Mouse (Mus musculus): ENCODE results near the gene Lclat1.
A peak's percentile ranks its signal among the peaks of the same experiment; 100 is the strongest.
"Not testable (repeated sequence)": the region's sequence is repeated elsewhere in the genome, so short reads cannot be mapped to it uniquely, and the experiment has no call there.

The Lclat1 gene

DNA sequence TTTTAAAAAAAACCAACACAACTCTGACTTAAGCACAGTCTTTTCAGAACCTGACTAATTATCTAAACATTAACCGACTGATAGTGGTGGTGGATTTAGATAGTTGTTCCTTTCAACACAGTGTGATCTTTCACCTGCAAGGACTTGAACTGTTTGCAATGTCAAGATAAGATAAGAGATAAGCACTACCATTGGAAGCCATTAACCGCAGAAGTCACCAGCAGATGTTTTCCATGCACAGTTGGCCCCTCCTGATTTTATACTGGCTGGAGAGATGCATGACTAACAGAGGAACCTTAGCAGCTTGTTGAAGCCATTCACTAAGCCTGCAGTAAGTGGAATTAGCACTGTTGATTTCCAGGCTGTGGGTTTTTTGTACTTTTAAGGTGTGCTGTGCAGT, 34.7 kb downstream of the Lclat1 start:
- DNase-seq = no peak

DNA sequence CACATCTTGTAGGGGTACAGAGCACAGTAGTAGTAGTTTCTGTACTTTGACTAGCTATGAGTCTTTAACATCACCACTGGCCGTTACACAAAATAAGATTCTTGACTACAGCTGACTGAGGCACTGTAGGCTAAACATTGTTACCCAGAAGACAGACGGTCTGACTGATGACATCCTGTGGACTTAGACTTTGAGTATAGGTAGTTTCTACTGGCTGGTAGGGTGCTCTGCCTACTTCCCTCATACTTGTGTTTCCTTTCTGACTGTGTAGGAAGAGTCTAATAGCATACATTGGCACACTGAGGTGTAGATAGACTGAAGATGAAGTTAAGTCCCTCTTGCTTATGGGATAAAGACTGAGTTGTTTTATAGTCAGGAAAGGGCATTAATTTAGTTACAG, 37.6 kb downstream of the Lclat1 start:
- no peak for DNase-seq

DNA sequence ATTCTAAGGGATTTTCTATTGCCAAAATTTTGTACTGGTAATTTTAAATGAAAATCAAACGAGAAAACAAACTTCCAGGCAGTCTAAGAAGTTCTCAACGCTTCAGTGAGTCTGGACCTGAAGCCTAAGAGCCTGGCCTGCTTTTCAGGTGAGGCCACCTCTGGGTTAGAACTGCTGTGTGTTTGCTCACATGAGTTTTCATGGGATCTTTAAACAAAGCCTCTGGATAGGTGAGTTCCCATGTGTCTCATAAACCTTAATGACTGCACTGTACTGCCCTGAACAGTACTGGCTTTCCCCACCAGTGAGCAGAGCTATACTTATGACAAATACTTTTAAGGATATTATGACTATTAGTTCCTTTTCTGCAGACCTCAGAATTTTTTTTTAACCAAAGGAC, 40.8 kb downstream of the Lclat1 start:
- DNase-seq = no peak

DNA sequence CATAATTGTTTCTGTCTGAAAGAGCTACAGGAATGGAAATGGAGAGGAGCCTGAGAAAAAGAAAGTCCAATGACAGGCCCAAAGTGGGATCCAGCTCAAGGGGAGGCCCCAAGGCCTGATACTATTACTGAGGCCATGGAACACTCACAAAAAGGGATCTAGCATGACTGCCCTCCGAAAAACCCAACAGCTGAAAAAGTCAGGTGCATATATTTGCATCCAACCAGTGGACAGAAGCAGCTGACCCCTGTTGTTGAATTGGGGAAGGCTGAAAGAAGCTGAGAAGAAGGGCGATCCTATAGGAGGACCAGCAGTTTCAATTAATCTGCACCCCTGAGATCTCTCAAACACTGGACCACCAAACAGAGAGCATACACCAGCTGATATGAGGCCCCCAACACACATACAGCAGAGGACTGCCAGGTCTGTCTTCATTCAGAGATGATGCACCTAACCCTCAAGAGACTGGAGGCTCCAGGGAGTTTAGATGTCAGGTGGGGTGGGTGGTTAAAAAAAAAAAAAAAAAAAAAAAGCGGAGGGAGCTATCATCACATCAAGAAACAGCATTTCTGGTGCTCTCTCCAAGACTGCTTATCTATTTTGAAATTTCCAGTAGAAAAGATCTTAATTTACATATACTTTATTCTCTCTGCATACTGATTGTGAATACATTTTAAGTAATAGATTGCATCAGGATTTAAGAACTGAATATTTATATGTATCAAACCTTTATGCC, 45.2 kb downstream of the Lclat1 start:
- DNase-seq = not testable (repeated sequence)

DNA sequence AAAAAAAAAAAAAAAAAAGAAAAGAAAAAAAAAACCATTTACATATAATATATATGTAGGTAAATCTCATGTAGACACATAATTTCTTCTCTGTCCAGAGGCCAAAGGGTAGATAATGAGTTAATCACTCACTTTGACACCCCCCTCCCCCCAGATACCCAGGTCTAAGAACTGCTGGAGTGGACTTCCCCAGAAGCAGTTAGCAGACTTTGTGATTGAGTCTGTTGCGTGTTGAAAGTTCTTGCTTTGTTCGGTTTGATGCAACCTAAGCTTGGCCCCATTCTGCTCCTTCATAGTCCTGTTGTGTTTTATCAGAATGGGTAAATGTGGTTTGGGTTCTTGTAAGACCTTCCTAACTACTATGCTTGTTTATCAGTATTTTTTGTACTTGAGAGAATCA, 45.9 kb downstream of the Lclat1 start:
- DNase-seq = no peak

DNA sequence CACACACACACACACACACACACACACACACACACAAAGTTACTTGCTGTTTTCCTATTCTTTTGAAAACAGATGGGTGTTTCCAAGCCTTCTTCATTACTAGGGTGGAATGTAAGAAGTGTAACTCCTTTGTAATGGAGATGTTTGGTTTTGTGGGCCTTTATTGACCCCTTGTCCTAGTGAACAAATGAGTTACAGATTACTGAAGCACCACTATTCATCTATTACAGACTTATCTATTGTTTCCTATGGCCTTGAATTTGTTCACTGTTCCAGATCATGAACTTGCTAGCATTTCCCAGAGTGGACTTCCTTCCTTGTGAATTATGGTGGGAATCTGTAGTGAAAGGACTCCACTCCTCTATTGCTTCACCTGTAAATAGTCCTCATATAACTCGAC, 48.8 kb downstream of the Lclat1 start:
- no peak for DNase-seq

GRCm38 (mm10) chr17:73161795-73162194, 54.0 kb downstream of the Lclat1 start:
- peak in 1 of 2 experiments; percentile 4 for DNase-seq

DNA sequence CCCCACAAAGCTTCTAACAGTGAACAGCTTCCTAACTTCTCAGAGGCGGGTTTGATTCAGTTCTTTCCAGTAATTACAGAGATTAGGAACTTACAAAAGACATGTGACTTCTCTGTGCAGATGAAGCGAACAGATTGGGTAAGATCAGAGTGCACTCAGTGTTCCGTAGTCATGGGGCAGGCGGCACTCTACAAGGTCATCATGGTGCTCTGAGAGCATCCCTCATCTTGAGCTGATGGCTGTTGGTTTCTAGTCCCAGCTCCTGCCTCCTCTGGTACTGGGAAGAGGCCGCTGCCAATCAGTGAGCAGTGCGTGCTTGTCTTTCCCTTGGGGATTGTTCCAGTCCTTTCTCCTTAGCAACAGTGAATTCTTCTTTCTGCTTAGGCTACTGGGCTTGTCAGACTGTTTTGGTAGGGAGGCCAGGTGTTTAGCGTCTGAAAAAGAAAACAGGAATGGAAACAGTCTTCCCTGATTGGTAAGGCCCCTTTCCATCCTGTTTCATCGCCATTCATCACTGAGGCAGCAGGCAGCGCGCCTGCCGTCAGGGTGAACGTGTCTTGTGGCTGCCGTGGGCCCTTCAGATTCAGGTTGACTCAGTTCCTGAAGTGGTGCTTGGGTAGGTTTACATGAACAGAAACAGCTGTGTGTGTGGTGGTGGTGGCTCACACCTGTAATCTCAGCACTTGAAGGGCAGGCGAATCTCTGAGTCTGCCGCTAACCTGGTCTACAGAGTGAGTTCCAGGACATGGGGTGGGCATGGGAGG, 54.8 kb downstream of the Lclat1 start:
- peak; percentile 28 to 36 for DNase-seq

DNA sequence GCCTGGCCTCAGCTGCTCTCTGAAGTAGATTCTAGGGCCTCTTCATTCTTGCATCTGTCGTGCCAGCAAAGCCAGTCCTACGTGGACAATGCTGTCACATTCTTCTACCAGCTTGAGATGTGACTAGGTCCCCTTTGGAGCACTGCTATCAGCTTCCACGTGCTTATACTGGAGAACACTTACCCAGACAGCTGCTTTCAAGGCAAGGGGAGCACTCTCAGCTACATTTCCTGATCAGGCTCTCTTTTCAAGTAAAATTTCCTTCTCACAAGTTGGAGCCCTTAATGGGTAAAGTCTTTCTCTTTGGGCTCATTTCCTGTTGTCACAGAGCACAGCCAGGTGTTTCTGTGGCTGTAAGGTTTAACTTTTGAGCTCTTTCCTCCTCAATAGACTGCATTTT, 55.8 kb downstream of the Lclat1 start:
- peak; percentile 15 to 18 for DNase-seq

DNA sequence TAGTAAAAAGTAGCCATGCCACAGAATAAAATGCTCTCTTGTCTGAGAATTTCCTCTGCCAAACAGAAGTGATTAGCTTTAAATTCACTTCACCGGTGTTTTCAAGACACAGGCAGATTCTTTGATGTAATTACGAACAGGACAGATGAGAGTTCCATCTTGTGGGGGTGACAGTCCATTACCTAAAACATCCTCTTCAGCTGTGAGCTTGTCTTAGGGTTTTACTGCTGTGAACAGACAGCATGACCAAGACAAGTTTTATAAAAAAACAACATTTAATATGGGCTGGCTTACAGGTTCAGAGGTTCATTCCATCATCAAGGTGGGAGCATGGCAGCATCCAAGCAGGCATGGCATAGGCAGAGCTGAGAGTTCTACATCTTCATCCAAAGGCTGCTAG, 56.3 kb downstream of the Lclat1 start:
- DNase-seq = no peak

GRCm38 (mm10) chr17:73169461-73169860, 61.7 kb downstream of the Lclat1 start:
- DNase-seq = no peak

- no peak for DNase-seq
These were observed 62.4 kb downstream of the Lclat1 start for GRCm38 (mm10) chr17:73170141-73170540.

DNA sequence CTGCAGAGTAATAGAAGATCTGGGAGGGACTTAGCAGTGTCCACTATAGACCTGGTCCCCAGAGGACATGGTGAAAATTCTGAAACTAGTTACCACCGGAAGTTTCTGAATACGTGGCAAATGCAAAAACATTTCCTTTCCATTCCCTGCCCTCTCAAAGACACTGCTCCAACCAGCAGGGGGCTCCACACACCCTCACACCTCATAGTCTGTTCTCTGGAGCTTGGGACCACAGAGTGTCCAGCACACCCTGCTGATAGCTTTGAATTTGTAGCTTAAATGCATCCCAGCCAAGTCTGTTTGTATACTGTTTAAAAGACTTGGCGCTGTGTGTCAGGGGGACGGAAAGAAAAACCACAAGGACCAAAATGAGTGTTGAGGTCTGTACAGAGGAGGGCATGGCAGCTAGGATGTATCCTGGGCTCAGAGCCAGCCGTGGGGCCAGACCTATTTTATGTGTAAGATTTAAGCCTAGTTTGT, 66.3 kb downstream of the Lclat1 start:
- peak; percentile 81 to 83 for DNase-seq

GRCm38 (mm10) chr17:73175720-73176119, 67.9 kb downstream of the Lclat1 start:
- DNase-seq = no peak

- no peak for DNase-seq
These were observed 69.3 kb downstream of the Lclat1 start for GRCm38 (mm10) chr17:73177079-73177478.

- no peak for DNase-seq
These were observed 79.1 kb downstream of the Lclat1 start for GRCm38 (mm10) chr17:73186929-73187328.

- DNase-seq = no peak
These were observed 86.4 kb downstream of the Lclat1 start for GRCm38 (mm10) chr17:73194146-73194545.

DNA sequence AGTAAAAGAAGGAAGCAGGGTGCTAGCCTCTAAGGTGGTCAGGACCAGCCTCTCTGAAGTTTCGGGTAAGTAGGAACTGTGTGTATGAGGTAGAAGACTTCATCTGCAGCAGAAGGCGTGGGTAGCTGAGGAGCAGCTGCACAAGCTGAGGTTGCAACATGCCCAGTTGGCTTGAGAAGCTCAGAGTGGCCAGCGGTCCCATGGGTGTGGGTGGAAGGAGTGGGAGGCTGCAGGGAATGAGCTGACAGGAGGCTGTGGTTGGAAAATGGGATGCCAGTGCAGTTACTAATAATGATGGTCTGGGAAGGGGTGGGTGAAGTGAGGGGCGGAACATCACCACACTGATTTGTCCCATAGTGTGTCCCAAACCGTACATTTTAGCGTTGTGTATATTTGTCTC, 86.8 kb downstream of the Lclat1 start:
- no peak for DNase-seq

DNA sequence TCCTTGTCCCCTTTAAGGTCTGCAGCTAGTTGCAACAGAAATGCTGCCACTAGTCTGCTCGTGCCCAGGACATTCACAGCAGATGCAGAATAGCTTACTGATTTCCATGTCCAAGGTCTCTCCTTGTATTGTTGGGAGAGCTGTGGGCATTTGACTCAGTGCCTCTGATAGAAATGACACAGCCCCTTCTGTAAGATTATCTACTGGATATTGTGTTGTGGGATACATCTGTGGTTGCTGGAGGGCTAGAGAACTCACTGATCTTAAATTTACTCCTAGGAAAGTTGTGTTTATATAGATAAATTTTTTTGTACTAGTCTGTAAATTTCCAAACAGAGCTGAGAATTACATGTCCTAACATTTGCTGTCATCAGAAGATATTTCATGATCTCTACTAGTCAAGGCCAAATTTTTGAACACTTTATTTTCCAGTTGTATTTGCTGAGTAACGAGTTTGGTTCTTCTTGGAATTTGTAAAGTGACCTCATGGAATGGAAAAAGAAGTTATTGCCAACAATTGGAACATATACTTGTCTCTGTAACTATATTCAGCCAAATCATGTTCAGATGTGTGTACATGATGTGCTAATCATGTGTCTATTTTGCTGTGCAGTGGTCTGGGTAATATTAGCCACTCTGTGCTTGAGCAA, 87.4 kb downstream of the Lclat1 start:
- DNase-seq = no peak

DNA sequence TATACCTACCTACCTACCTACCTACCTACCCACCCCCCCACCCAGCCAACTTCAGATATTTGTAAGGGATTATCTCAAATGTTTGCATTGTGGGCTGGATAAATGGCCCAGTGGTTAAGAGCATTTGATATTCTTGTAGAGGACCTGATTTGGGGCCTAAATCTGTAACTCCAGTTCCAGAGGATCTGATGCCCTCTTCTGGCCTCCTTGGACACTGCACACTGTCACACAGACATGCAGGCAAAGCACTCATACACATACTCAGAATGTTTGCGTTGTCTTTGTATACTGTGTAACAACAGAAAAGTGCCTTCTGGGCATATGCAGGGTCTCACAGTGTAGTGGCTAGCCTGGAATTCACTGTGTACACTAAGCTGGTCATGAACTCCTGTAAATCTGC, 88.4 kb downstream of the Lclat1 start:
- peak; percentile 57 to 67 for DNase-seq

DNA sequence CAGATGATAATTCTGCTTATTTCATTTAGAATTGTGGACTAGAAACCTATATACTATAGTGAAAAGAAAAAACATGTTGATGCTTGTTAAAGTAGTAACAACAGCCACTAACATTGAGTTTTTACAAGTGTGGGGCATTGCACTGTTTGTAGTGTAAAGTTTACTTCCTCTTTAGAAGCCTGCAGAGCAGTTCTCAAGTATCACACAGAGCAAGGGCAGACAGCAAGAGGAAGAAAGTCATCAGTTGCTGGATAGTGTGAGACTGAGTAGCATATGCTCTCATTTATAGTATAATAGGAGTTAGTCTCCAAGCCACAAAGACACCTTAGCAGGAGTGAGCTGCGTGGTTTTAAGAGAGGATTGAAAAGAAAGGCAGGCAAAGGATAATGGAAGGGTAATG, 89.9 kb downstream of the Lclat1 start:
- DNase-seq = peak; percentile 14 to 18

DNA sequence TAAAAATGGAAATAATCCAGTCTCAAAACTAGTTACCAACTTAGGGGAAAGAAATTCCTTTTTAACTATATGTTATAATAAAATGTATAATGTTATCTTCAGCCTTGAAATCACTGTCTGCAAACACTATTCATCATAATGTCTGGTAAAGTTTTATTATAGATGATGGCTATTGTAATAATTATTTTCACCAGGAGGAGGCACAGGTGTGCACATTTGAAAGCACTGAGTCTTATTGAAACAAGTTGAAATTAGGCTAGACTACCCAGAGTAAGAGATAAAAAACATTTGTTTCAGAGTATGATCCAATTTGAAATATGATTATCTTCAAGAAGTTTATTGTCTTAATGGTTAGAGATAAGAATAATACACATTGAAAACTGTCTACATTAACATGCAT, 91.6 kb downstream of the Lclat1 start:
- DNase-seq = peak; percentile 27 to 41

DNA sequence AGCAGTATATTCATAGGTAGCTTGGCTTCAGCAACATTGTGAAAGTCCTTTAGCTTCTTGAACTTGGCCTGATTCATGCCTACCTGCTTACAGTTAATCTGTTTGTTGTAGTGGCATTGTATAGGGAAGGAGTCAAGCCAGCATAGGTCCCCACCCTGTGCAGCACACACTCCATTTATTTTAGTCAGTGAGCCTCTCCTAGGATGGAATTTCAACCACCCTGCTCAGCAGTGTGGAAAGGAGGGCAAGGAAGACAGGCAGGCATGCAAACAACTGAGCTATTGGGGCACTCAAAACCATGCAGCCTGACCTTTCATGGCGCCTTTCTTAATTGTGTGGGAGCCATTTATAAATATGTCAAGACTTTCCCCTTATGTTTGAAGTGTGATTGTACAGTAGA, 92.6 kb downstream of the Lclat1 start:
- no peak for DNase-seq
